Mouse (Mus musculus): ENCODE data around the gene Cpd.

- TF ChIP-seq CTCF (conservative IDR thresholded peaks at IDR 0.05; ENCODE audit: low read length) (no peak), POU5F1 (IDR thresholded peaks at IDR 0.05; ENCODE audit: borderline replicate concordance, low read length) (no peak)
Observed at GRCm38 (mm10) chr11:76848081-76848480, 1.3 kb upstream of the Cpd start.
